Mouse (Mus musculus) stomach, postnatal 0 days (tissue): ENCODE data around the gene Slc27a4.

Experiments used
- CTCF ChIP-seq: IDR thresholded peaks from 2 replicates; pipeline ENCODE4 v1.5.1; 2016; ENCODE audit warnings: antibody characterized with exemption, low read depth, mild to moderate bottlenecking, moderate library complexity
- EP300 ChIP-seq: optimal IDR thresholded peaks from 2 replicates; pipeline ENCODE3; 2016; ENCODE audit warnings: antibody characterized with exemption

GRCm38 (mm10) chr2:29787937-29788681 is 14.3 kb upstream of the Slc27a4 start, which contains the start of gene Trub2:
- TF ChIP-seq CTCF (no peak), EP300 (no peak)
